Mouse (Mus musculus): ENCODE measurements at regions not wholly inside any gene's neighbourhood (a gene's known extent, or its start where the extent isn't known, plus 50 kb on each side); places are given as distances from the start of the nearest gene placed in this dataset.

- H3K36me3 ChIP-seq, result no peaks in the 10 kb centered on the region
- H3K9me3 ChIP-seq, result no peaks in the 10 kb centered on the region
- no peak for ATAC-seq (ENCODE audit: insufficient number of reproducible peaks, insufficient read depth, low FRiP score, low TSS enrichment, low read depth)
- H3K4me2 ChIP-seq, result no peak overlapping the region
- no peak overlapping the region for H3K4me3 ChIP-seq
- WGBS, result 94% methylated on average over 7 of the region's 7 CpGs
- H3K27ac ChIP-seq, result no peak overlapping the region
- no peaks in the 10 kb centered on the region for H3K27me3 ChIP-seq
- no peak overlapping the region for H3K9ac ChIP-seq
- H3K4me1 ChIP-seq, result no peaks in the 10 kb centered on the region
Measured at GRCm38 (mm10) chr10:96944229-96944628, 327.4 kb downstream of the Btg1 start.

- 88% methylated on average over 3 of the region's 3 CpGs for WGBS
- ATAC-seq (ENCODE audit: insufficient number of reproducible peaks, insufficient read depth, low FRiP score, low TSS enrichment, low read depth), result no peak
- Histone ChIP-seq H3K9ac (no peak overlapping the region), H3K9me3 (no peaks in the 10 kb centered on the region), H3K4me2 (no peak overlapping the region), H3K27ac (no peak overlapping the region), H3K4me3 (no peak overlapping the region), H3K36me3 (no peaks in the 10 kb centered on the region), H3K27me3 (no peaks in the 10 kb centered on the region), H3K4me1 (no peaks in the 10 kb centered on the region)
Measured at GRCm38 (mm10) chr10:96947971-96948370, 331.2 kb downstream of the Btg1 start.

GRCm38 (mm10) chr10:96948871-96949270, 332.1 kb downstream of the Btg1 start:
- no peak overlapping the region for H3K4me2 ChIP-seq
- H3K4me1 ChIP-seq, result no peaks in the 10 kb centered on the region
- H3K4me3 ChIP-seq, result no peak overlapping the region
- 45% methylated on average over 2 of the region's 2 CpGs for WGBS
- no peak overlapping the region for H3K9ac ChIP-seq
- H3K36me3 ChIP-seq, result no peaks in the 10 kb centered on the region
- ATAC-seq (ENCODE audit: insufficient number of reproducible peaks, insufficient read depth, low FRiP score, low TSS enrichment, low read depth), result no peak
- no peak overlapping the region for H3K27ac ChIP-seq
- no peaks in the 10 kb centered on the region for H3K9me3 ChIP-seq
- H3K27me3 ChIP-seq, result no peaks in the 10 kb centered on the region

GRCm38 (mm10) chr10:96955036-96955775, 338.4 kb downstream of the Btg1 start:
- Histone ChIP-seq H3K9me3 (no peaks in the 10 kb centered on the region), H3K27me3 (no peaks in the 10 kb centered on the region), H3K9ac (peak overlapping the region; percentile 54), H3K36me3 (no peaks in the 10 kb centered on the region), H3K4me2 (peak overlapping the region; percentile 51), H3K4me1 (peaks cover 19% of the 10 kb centered on the region), H3K27ac (peak overlapping the region; percentile 56), H3K4me3 (peak overlapping the region; percentile 18)
- WGBS, result 11% methylated on average over 12 of the region's 12 CpGs
- peak; percentile 64 for ATAC-seq (ENCODE audit: insufficient number of reproducible peaks, insufficient read depth, low FRiP score, low TSS enrichment, low read depth)

GRCm38 (mm10) chr10:96955776-96956448, 339.1 kb downstream of the Btg1 start:
- peak; percentile 74 for ATAC-seq (ENCODE audit: insufficient number of reproducible peaks, insufficient read depth, low FRiP score, low TSS enrichment, low read depth)
- WGBS, result 20% methylated on average over 16 of the region's 16 CpGs
- H3K9ac ChIP-seq, result no peak overlapping the region

GRCm38 (mm10) chr10:96956449-96956834, 339.6 kb downstream of the Btg1 start:
- no peaks in the 10 kb centered on the region for H3K27me3 ChIP-seq
- 90% methylated on average over 5 of the region's 5 CpGs for WGBS
- peak overlapping the region; percentile 51 for H3K4me2 ChIP-seq
- H3K36me3 ChIP-seq, result no peaks in the 10 kb centered on the region
- no peaks in the 10 kb centered on the region for H3K9me3 ChIP-seq
- H3K27ac ChIP-seq, result no peak overlapping the region
- no peak for ATAC-seq (ENCODE audit: insufficient number of reproducible peaks, insufficient read depth, low FRiP score, low TSS enrichment, low read depth)
- no peak overlapping the region for H3K4me3 ChIP-seq
- H3K9ac ChIP-seq, result no peak overlapping the region
- peaks cover 19% of the 10 kb centered on the region for H3K4me1 ChIP-seq

More at GRCm38 (mm10) chr10:96955776-96956448, 339.1 kb downstream of the Btg1 start:
- Histone ChIP-seq H3K4me2 (peak overlapping the region; percentile 51), H3K27me3 (no peaks in the 10 kb centered on the region), H3K27ac (peak overlapping the region; percentile 56), H3K4me3 (peak overlapping the region; percentile 18), H3K36me3 (no peaks in the 10 kb centered on the region), H3K9me3 (no peaks in the 10 kb centered on the region), H3K4me1 (peaks cover 19% of the 10 kb centered on the region)

GRCm38 (mm10) chr10:96957019-96957418, 340.2 kb downstream of the Btg1 start:
- no peaks in the 10 kb centered on the region for H3K9me3 ChIP-seq
- ATAC-seq (ENCODE audit: insufficient number of reproducible peaks, insufficient read depth, low FRiP score, low TSS enrichment, low read depth), result no peak
- H3K4me1 ChIP-seq, result peaks cover 19% of the 10 kb centered on the region
- no peaks in the 10 kb centered on the region for H3K27me3 ChIP-seq
- no peaks in the 10 kb centered on the region for H3K36me3 ChIP-seq
- no peak overlapping the region for H3K27ac ChIP-seq
- H3K4me2 ChIP-seq, result no peak overlapping the region
- no peak overlapping the region for H3K9ac ChIP-seq
- no peak overlapping the region for H3K4me3 ChIP-seq
- WGBS, result 83% methylated on average over 2 of the region's 2 CpGs

- no peak for ATAC-seq (ENCODE audit: insufficient number of reproducible peaks, insufficient read depth, low FRiP score, low TSS enrichment, low read depth)
Measured at GRCm38 (mm10) chr10:96969825-96970224, 353.0 kb downstream of the Btg1 start.

GRCm38 (mm10) chr10:96970737-96971136, 353.9 kb downstream of the Btg1 start:
- no peak for ATAC-seq (ENCODE audit: insufficient number of reproducible peaks, insufficient read depth, low FRiP score, low TSS enrichment, low read depth)
- no peaks in the 10 kb centered on the region for H3K9me3 ChIP-seq
- no peak overlapping the region for H3K4me2 ChIP-seq
- H3K4me3 ChIP-seq, result no peak overlapping the region
- H3K36me3 ChIP-seq, result no peaks in the 10 kb centered on the region
- no peak overlapping the region for H3K27ac ChIP-seq
- no peaks in the 10 kb centered on the region for H3K27me3 ChIP-seq
- H3K4me1 ChIP-seq, result peaks cover 5% of the 10 kb centered on the region; the same call in 1 of the 2 replicates
- 87% methylated on average over 4 of the region's 4 CpGs for WGBS
- H3K9ac ChIP-seq, result no peak overlapping the region

More at GRCm38 (mm10) chr10:96969825-96970224, 353.0 kb downstream of the Btg1 start:
- Histone ChIP-seq H3K27ac (no peak overlapping the region), H3K4me3 (no peak overlapping the region), H3K27me3 (no peaks in the 10 kb centered on the region), H3K36me3 (no peaks in the 10 kb centered on the region), H3K4me2 (no peak overlapping the region), H3K4me1 (peaks cover 5% of the 10 kb centered on the region; the same call in 1 of the 2 replicates), H3K9ac (no peak overlapping the region), H3K9me3 (no peaks in the 10 kb centered on the region)
- WGBS, result 95% methylated on average over 1 of the region's 1 CpGs

GRCm38 (mm10) chr10:96971810-96972209, 355.0 kb downstream of the Btg1 start:
- Histone ChIP-seq H3K4me2 (no peak overlapping the region), H3K4me3 (no peak overlapping the region), H3K9me3 (no peaks in the 10 kb centered on the region), H3K27me3 (no peaks in the 10 kb centered on the region), H3K27ac (no peak overlapping the region), H3K4me1 (peaks cover 5% of the 10 kb centered on the region; the same call in 1 of the 2 replicates), H3K36me3 (no peaks in the 10 kb centered on the region), H3K9ac (no peak overlapping the region)
- no peak for ATAC-seq (ENCODE audit: insufficient number of reproducible peaks, insufficient read depth, low FRiP score, low TSS enrichment, low read depth)
- 83% methylated on average over 3 of the region's 3 CpGs for WGBS

- H3K27me3 ChIP-seq, result no peaks in the 10 kb centered on the region
- peaks cover 5% of the 10 kb centered on the region; the same call in 1 of the 2 replicates for H3K4me1 ChIP-seq
- WGBS, result 66% methylated on average over 2 of the region's 2 CpGs
- ATAC-seq (ENCODE audit: insufficient number of reproducible peaks, insufficient read depth, low FRiP score, low TSS enrichment, low read depth), result no peak
- no peak overlapping the region for H3K4me2 ChIP-seq
- H3K27ac ChIP-seq, result peak overlapping the region; percentile 4; the same call in 1 of the 2 replicates
- no peak overlapping the region for H3K9ac ChIP-seq
- no peaks in the 10 kb centered on the region for H3K36me3 ChIP-seq
- H3K9me3 ChIP-seq, result no peaks in the 10 kb centered on the region
- no peak overlapping the region for H3K4me3 ChIP-seq
Measured at GRCm38 (mm10) chr10:96974326-96974977, 357.6 kb downstream of the Btg1 start.

Measured in embryonic facial prominence, embryonic 13.5 days (tissue).